Mouse (Mus musculus): ENCODE data around the gene Vgll4. TPM values are rescaled to one million over a fixed set of nuclear protein-coding genes. Genes with fewer than 3 reads are reported as not detected.

Vgll4 gene
- polyA plus RNA-seq, 2 experiments, result 70.1 to 103 TPM

DNA sequence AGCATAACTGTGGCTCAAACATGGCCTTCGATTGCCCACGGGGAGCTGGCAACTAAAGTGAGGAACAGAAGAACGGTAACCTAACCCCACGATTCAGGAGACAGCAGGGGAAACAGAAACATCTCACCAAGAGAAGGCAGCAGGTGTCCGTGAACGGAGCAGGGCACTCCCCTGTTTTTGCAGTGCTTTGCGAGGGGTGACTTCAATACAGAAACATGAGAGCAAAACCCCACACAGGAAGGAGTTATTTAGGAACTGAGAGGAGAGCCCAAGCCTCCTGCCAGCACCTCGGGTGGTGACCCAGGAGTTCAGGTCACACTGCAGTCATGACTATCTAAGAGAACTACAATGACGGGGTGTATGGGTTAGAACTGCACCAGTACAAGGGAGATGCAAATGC is 40.5 kb upstream of the Vgll4 start:
- no peak overlapping the region for H3K4me3 ChIP-seq (replicated peaks; ENCODE audit: low read length)
- peaks cover 34% of the 10 kb centered on the region for H3K36me3 ChIP-seq (ENCODE audit: control insufficient read depth, insufficient read depth, low read length)
- H3K27me3 ChIP-seq (ENCODE audit: control insufficient read depth, insufficient read depth, low read length), result no peaks in the 10 kb centered on the region
- ATAC-seq (ENCODE audit: low FRiP score, low read depth), result no peak
- TF ChIP-seq POLR2A (IDR thresholded peaks at IDR 0.05; ENCODE audit: borderline replicate concordance, extremely low read depth, insufficient read depth, insufficient read length), result no peak
- no peak for DNase-seq (ENCODE audit: low spot score)
- H3K9me3 ChIP-seq (ENCODE audit: control insufficient read depth, low read length), result no peaks in the 10 kb centered on the region
- no peak overlapping the region for H3K9ac ChIP-seq (ENCODE audit: low read depth, low read length, severe bottlenecking)
- H3K4me1 ChIP-seq (ENCODE audit: control insufficient read depth, insufficient read depth, low read length), result 0 out of 2 replicates have a peak, but pooled peaks cover 2% of the 10 kb centered on the region
- 84% methylated on average over 9 of the region's 9 CpGs for WGBS
- no peak overlapping the region for H3K4me2 ChIP-seq (replicated peaks; ENCODE audit: low read depth, low read length, severe bottlenecking)
- H3K27ac ChIP-seq (replicated peaks; ENCODE audit: low read depth, low read length), result no peak overlapping the region

DNA sequence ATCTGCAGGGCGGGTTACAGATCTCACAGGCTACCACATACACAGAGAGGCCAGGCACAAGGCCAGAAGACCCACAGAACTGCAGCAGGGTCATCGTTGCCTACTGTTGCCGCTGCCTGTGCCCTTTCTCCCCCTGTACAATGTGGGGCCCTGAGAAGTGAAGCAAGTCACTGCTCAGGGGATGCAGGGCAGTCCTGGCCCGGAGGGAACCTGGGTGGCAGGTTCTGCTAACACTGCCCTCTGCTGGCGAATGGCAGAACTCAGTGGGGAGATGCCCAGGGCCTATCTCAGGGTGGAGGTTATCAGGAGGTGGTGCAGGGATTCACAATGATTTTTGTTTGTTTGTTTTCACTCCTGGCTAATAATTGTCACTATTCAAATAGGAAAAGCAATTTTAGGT is 37.9 kb upstream of the Vgll4 start:
- Histone ChIP-seq H3K36me3 (ENCODE audit: control insufficient read depth, insufficient read depth, low read length) (peaks cover 38% of the 10 kb centered on the region), H3K27ac (replicated peaks; ENCODE audit: low read depth, low read length) (no peak overlapping the region), H3K9me3 (ENCODE audit: control insufficient read depth, low read length) (no peaks in the 10 kb centered on the region), H3K4me2 (replicated peaks; ENCODE audit: low read depth, low read length, severe bottlenecking) (no peak overlapping the region), H3K4me3 (replicated peaks; ENCODE audit: low read length) (no peak overlapping the region), H3K4me1 (ENCODE audit: control insufficient read depth, insufficient read depth, low read length) (0 out of 2 replicates have a peak, but pooled peaks cover 2% of the 10 kb centered on the region), H3K9ac (ENCODE audit: low read depth, low read length, severe bottlenecking) (no peak overlapping the region), H3K27me3 (ENCODE audit: control insufficient read depth, insufficient read depth, low read length) (no peaks in the 10 kb centered on the region)
- DNase-seq (ENCODE audit: low spot score), result peak; percentile 60
- WGBS, result 34% methylated on average over 5 of the region's 5 CpGs
- ATAC-seq (ENCODE audit: low FRiP score, low read depth), result peak; percentile 59; the same call in 1 of the 2 replicates
- no peak for TF ChIP-seq POLR2A (IDR thresholded peaks at IDR 0.05; ENCODE audit: borderline replicate concordance, extremely low read depth, insufficient read depth, insufficient read length)

DNA sequence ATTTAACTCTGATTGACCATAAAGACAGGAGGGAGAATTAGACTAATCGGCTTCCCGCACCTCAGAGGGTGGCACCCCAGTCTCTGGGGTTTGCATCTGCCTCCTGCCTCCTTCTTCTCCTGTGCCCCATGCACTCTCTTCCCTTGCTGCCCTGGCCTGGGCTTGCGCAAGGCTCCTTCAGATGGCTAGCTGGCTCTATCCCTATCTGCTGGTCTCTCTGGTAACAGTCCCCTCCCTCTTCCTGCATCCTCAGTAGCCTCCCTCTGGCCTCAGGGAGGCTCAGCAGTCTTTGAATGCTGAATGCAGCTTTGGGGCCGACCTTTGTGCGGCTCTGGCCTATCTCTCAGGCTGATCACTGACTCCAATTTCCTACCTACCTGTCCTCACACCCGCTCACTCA is 37.2 kb upstream of the Vgll4 start:
- ATAC-seq (ENCODE audit: low FRiP score, low read depth), result no peak
- H3K9ac ChIP-seq (ENCODE audit: low read depth, low read length, severe bottlenecking), result no peak overlapping the region
- H3K27ac ChIP-seq (replicated peaks; ENCODE audit: low read depth, low read length), result no peak overlapping the region
- peaks cover 38% of the 10 kb centered on the region for H3K36me3 ChIP-seq (ENCODE audit: control insufficient read depth, insufficient read depth, low read length)
- no peaks in the 10 kb centered on the region for H3K27me3 ChIP-seq (ENCODE audit: control insufficient read depth, insufficient read depth, low read length)
- DNase-seq (ENCODE audit: low spot score), result no peak
- H3K4me1 ChIP-seq (ENCODE audit: control insufficient read depth, insufficient read depth, low read length), result 0 out of 2 replicates have a peak, but pooled peaks cover 2% of the 10 kb centered on the region
- no peaks in the 10 kb centered on the region for H3K9me3 ChIP-seq (ENCODE audit: control insufficient read depth, low read length)
- H3K4me2 ChIP-seq (replicated peaks; ENCODE audit: low read depth, low read length, severe bottlenecking), result no peak overlapping the region
- no peak overlapping the region for H3K4me3 ChIP-seq (replicated peaks; ENCODE audit: low read length)
- TF ChIP-seq POLR2A (IDR thresholded peaks at IDR 0.05; ENCODE audit: borderline replicate concordance, extremely low read depth, insufficient read depth, insufficient read length), result no peak
- WGBS, result 68% methylated on average over 6 of the region's 6 CpGs

- Histone ChIP-seq H3K4me1 (ENCODE audit: control insufficient read depth, insufficient read depth, low read length) (0 out of 2 replicates have a peak, but pooled peaks cover 2% of the 10 kb centered on the region), H3K9ac (ENCODE audit: low read depth, low read length, severe bottlenecking) (no peak overlapping the region), H3K4me2 (replicated peaks; ENCODE audit: low read depth, low read length, severe bottlenecking) (no peak overlapping the region), H3K36me3 (ENCODE audit: control insufficient read depth, insufficient read depth, low read length) (peaks cover 31% of the 10 kb centered on the region), H3K27ac (replicated peaks; ENCODE audit: low read depth, low read length) (no peak overlapping the region), H3K9me3 (ENCODE audit: control insufficient read depth, low read length) (no peaks in the 10 kb centered on the region), H3K27me3 (ENCODE audit: control insufficient read depth, insufficient read depth, low read length) (no peaks in the 10 kb centered on the region), H3K4me3 (replicated peaks; ENCODE audit: low read length) (no peak overlapping the region)
- ATAC-seq (ENCODE audit: low FRiP score, low read depth) (no peak), DNase-seq (ENCODE audit: low spot score) (no peak)
- no peak for TF ChIP-seq POLR2A (IDR thresholded peaks at IDR 0.05; ENCODE audit: borderline replicate concordance, extremely low read depth, insufficient read depth, insufficient read length)
- WGBS, result 62% methylated on average over 3 of the region's 3 CpGs
Observed at GRCm38 (mm10) chr6:115006065-115006464, 36.3 kb upstream of the Vgll4 start.

DNA sequence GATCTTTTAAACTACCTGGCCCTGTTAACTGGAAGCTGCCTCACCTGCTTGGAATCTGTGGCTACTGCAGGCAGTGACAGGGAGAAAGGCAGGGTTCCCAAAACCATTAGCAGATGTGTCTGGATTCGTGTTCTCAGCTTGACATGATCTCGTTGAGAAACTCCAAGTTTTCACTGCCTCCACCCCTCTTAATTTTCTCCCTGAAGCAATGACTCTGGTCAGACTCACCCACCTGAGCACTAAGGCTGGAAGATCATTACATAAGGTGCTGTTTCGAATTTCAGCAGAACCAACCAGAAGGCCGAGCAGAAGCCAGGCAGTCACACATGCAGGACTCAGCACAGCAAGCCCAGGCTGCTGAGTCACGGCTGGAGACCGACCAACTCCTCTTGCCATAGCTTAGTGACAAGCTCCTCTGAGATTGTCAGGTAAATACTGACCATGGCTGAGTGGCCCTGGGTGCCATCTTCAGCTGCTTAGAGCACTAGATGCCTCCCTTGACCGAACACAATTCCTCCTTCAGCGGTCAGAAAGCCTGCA is 35.6 kb upstream of the Vgll4 start:
- no peak for DNase-seq (ENCODE audit: low spot score)
- Histone ChIP-seq H3K27me3 (ENCODE audit: control insufficient read depth, insufficient read depth, low read length) (no peaks in the 10 kb centered on the region), H3K4me3 (replicated peaks; ENCODE audit: low read length) (no peak overlapping the region), H3K36me3 (ENCODE audit: control insufficient read depth, insufficient read depth, low read length) (peaks cover 24% of the 10 kb centered on the region), H3K9me3 (ENCODE audit: control insufficient read depth, low read length) (no peaks in the 10 kb centered on the region), H3K4me2 (replicated peaks; ENCODE audit: low read depth, low read length, severe bottlenecking) (no peak overlapping the region), H3K4me1 (ENCODE audit: control insufficient read depth, insufficient read depth, low read length) (0 out of 2 replicates have a peak, but pooled peaks cover 2% of the 10 kb centered on the region), H3K27ac (replicated peaks; ENCODE audit: low read depth, low read length) (no peak overlapping the region), H3K9ac (ENCODE audit: low read depth, low read length, severe bottlenecking) (no peak overlapping the region)
- no peak for ATAC-seq (ENCODE audit: low FRiP score, low read depth)
- WGBS, result 63% methylated on average over 8 of the region's 8 CpGs
- no peak for TF ChIP-seq POLR2A (IDR thresholded peaks at IDR 0.05; ENCODE audit: borderline replicate concordance, extremely low read depth, insufficient read depth, insufficient read length)

Measured in limb, embryonic 14.5 days (tissue).